Mouse (Mus musculus) lung, postnatal 0 days (tissue): ENCODE data around the gene Gapdh. TPM values are rescaled to one million over a fixed set of nuclear protein-coding genes. Genes with fewer than 3 reads are reported as not detected.
A peak's percentile ranks its signal among the peaks of the same experiment; 100 is the strongest.

ENCODE experiments used
- ATAC-seq: fragments of 200-750 bp; cut with Nextera tagmentation; 2 replicates; pipeline ENCODE4 v1.8.0; 2017; ENCODE audit warnings: moderate library complexity
- DNase-seq: peaks from one replicate; pipeline ENCODE4 v3.0.0-alpha.2; 2016; ENCODE audit warnings: low spot score
- H3K27ac ChIP-seq: fragments of 300-500 bp; sonication (generic); 2 replicates; pipeline ENCODE4 v1.5.1; 2014; ENCODE audit warnings: antibody characterized with exemption, mild to moderate bottlenecking, low read length, mixed read lengths
- H3K27me3 ChIP-seq: fragments of 300-500 bp; sonication (generic); replicated peaks from 2 replicates; pipeline ENCODE4 v1.6.1; 2014; ENCODE audit warnings: low read length, mixed read lengths; ENCODE audit not compliant: insufficient read depth
- H3K36me3 ChIP-seq: fragments of 300-500 bp; sonication (generic); 2 replicates; pipeline ENCODE4 v1.6.1; 2014; ENCODE audit warnings: low read length, mixed read lengths; ENCODE audit not compliant: insufficient read depth
- H3K4me1 ChIP-seq: fragments of 300-500 bp; sonication (generic); 2 replicates; pipeline ENCODE4 v1.6.1; 2014; ENCODE audit warnings: antibody characterized with exemption, low read depth, low read length, mixed read lengths; ENCODE audit not compliant: insufficient read depth
- H3K4me2 ChIP-seq: fragments of 300-500 bp; sonication (generic); replicated peaks from 2 replicates; pipeline ENCODE4 v1.6.1; 2014; ENCODE audit warnings: low read depth, mild to moderate bottlenecking, low read length, moderate library complexity, mixed read lengths
- H3K4me3 ChIP-seq: fragments of 300-500 bp; sonication (generic); 2 replicates; pipeline ENCODE4 v1.5.1; 2014; ENCODE audit warnings: low read depth, low read length
- H3K9ac ChIP-seq: fragments of 300-500 bp; sonication (generic); replicated peaks from 2 replicates; pipeline ENCODE4 v1.6.1; 2014; ENCODE audit warnings: low read depth, mild to moderate bottlenecking
- H3K9me3 ChIP-seq: fragments of 300-500 bp; sonication (generic); 2 replicates; pipeline ENCODE4 v1.6.1; 2016; ENCODE audit warnings: low read length, mixed read lengths
- CTCF ChIP-seq: IDR thresholded peaks from 2 replicates; pipeline ENCODE4 v1.5.1; 2016; ENCODE audit warnings: antibody characterized with exemption, mild to moderate bottlenecking
- EP300 ChIP-seq: IDR thresholded peaks from 2 replicates; pipeline ENCODE4 v1.6.1; 2016; ENCODE audit warnings: antibody characterized with exemption, mild to moderate bottlenecking, control low read depth
- WGBS: fragments of 180-500 bp; shearing (Covaris S2); extraction: QIAGEN DNeasy Blood & Tissue Kit; methylation state at CpG from one replicate; pipeline ENCODE4 v1.1.7; 2014; 5-methylcytosine and 5-hydroxymethylcytosine counted together
- polyA plus RNA-seq: library from polyadenylated mRNA; unstranded; fragments of >200 nt; fragmentation: Nextera tagmentation; extraction: Ambion mirVana; gene quantifications from 2 replicates; pipeline ENCODE4 v1.2.1, GENCODE M21; 2015

Gene Gapdh
- polyA plus RNA-seq, 1 experiment from 2014 or later = 429 TPM

GRCm38 (mm10) chr6:125148251-125148925 is 17.9 kb downstream of the Gapdh start:
- DNase-seq = peak; percentile 39

DNA sequence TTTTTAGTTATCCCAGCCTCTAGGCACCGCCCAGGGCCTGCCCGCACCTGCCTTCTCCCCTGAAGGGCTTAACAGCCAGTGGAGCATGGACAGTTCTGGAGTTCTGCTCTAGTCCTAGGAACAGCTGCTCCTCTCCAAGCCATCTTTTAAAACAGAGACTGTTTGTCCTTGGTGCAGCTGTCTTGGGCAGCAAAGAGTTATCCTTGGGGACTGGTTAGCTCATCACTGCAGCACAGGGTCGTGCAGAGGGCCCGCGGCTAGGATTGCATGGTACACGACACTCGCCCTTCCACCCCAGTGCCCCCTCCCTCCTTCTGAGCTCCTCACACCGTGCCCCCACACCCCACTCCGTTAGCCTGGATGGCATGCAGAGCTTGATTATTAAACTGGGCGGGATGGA is 18.9 kb downstream of the Gapdh start:
- Histone ChIP-seq H3K4me1 (no peaks in the 10 kb centered on the region), H3K4me2 (no peak overlapping the region), H3K27ac (no peak overlapping the region), H3K4me3 (no peak overlapping the region), H3K36me3 (no peaks in the 10 kb centered on the region; the same call in 1 of the 2 replicates), H3K27me3 (no peaks in the 10 kb centered on the region), H3K9ac (no peak overlapping the region), H3K9me3 (no peaks in the 10 kb centered on the region)
- TF ChIP-seq EP300 (no peak), CTCF (no peak)
- 68% methylated on average over 10 of the region's 10 CpGs for WGBS
- no peak for DNase-seq
- no peak for ATAC-seq

More at GRCm38 (mm10) chr6:125148251-125148925, 17.9 kb downstream of the Gapdh start:
- peak overlapping the region; percentile 64; the same call in 1 of the 2 replicates for H3K27ac ChIP-seq
- no peaks in the 10 kb centered on the region for H3K36me3 ChIP-seq
- peak; percentile 31 for ATAC-seq
- no peak overlapping the region for H3K4me3 ChIP-seq
- no peaks in the 10 kb centered on the region for H3K27me3 ChIP-seq
- no peaks in the 10 kb centered on the region for H3K9me3 ChIP-seq
- TF ChIP-seq CTCF (no peak), EP300 (no peak)
- WGBS = 44% methylated on average over 18 of the region's 18 CpGs
- H3K4me2 ChIP-seq = no peak overlapping the region
- no peaks in the 10 kb centered on the region for H3K4me1 ChIP-seq
- H3K9ac ChIP-seq = no peak overlapping the region; the same call in 1 of the 2 replicates

GRCm38 (mm10) chr6:125146797-125147196 is 19.5 kb downstream of the Gapdh start:
- H3K9me3 ChIP-seq = no peaks in the 10 kb centered on the region
- no peak overlapping the region for H3K9ac ChIP-seq
- no peaks in the 10 kb centered on the region; the same call in 1 of the 2 replicates for H3K36me3 ChIP-seq
- 65% methylated on average over 4 of the region's 4 CpGs for WGBS
- peak; percentile 35 for DNase-seq
- H3K27me3 ChIP-seq = no peaks in the 10 kb centered on the region
- H3K4me3 ChIP-seq = no peak overlapping the region
- no peak overlapping the region for H3K27ac ChIP-seq
- H3K4me1 ChIP-seq = no peaks in the 10 kb centered on the region
- no peak for ATAC-seq
- no peak for TF ChIP-seq EP300
- TF ChIP-seq CTCF = no peak
- peak overlapping the region; percentile 88; the same call in 1 of the 2 replicates for H3K4me2 ChIP-seq

- WGBS = 54% methylated on average over 7 of the region's 7 CpGs
These were observed 20.1 kb downstream of the Gapdh start for GRCm38 (mm10) chr6:125146148-125146547.

GRCm38 (mm10) chr6:125145479-125145951 is 20.8 kb downstream of the Gapdh start:
- no peaks in the 10 kb centered on the region for H3K9me3 ChIP-seq
- H3K9ac ChIP-seq = peak overlapping the region; percentile 66
- peak overlapping the region; percentile 55 for H3K4me3 ChIP-seq
- ATAC-seq = peak; percentile 49
- peak overlapping the region; percentile 88 for H3K4me2 ChIP-seq
- TF ChIP-seq EP300 = no peak
- TF ChIP-seq CTCF = no peak
- DNase-seq = peak; percentile 35
- WGBS = 9% methylated on average over 33 of the region's 35 CpGs
- no peaks in the 10 kb centered on the region for H3K27me3 ChIP-seq
- no peaks in the 10 kb centered on the region for H3K4me1 ChIP-seq
- peaks cover 6% of the 10 kb centered on the region for H3K36me3 ChIP-seq
- H3K27ac ChIP-seq = peak overlapping the region; percentile 57; the same call in 1 of the 2 replicates

More at GRCm38 (mm10) chr6:125146148-125146547, 20.1 kb downstream of the Gapdh start:
- H3K27ac ChIP-seq = no peak overlapping the region
- no peaks in the 10 kb centered on the region for H3K27me3 ChIP-seq
- H3K9ac ChIP-seq = no peak overlapping the region
- H3K4me2 ChIP-seq = peak overlapping the region; percentile 88
- H3K4me1 ChIP-seq = no peaks in the 10 kb centered on the region
- no peak for ATAC-seq
- TF ChIP-seq EP300 = no peak
- no peak for TF ChIP-seq CTCF
- no peak for DNase-seq
- no peaks in the 10 kb centered on the region for H3K9me3 ChIP-seq
- peaks cover under 1% of the 10 kb centered on the region for H3K36me3 ChIP-seq
- peak overlapping the region; percentile 55 for H3K4me3 ChIP-seq

- peak within 1 kb of the TSS; percentile 55 for H3K4me3 ChIP-seq
- TF ChIP-seq CTCF (peak; percentile 72), EP300 (no peak)
- H3K27ac ChIP-seq = peak within 1 kb of the TSS; percentile 57; the same call in 1 of the 2 replicates
- H3K9me3 ChIP-seq = no peaks in the 10 kb centered on the region
- H3K4me2 ChIP-seq = peak within 1 kb of the TSS; percentile 88
- DNase-seq (peak; percentile 96), ATAC-seq (peak; percentile 95)
- H3K9ac ChIP-seq = peak within 1 kb of the TSS; percentile 66
- H3K4me1 ChIP-seq = no peaks in the 10 kb centered on the region
- WGBS = 1% methylated on average over 14 of the region's 16 CpGs
- peaks cover 11% of the 10 kb centered on the region for H3K36me3 ChIP-seq
- H3K27me3 ChIP-seq = no peaks in the 10 kb centered on the region
These were observed 21.3 kb downstream of the Gapdh start, which contains the start of gene Iffo1 for GRCm38 (mm10) chr6:125145001-125145400. Gene Iffo1 (plus strand): TSS chr6:125145241.
